Mouse (Mus musculus) small intestine, adult 2 months (tissue): Measurements from ENCODE around the gene Srl. TPM values are rescaled to one million over a fixed set of nuclear protein-coding genes. Genes with fewer than 3 reads are reported as not detected.
"Not testable (repeated sequence)": the region's sequence is repeated elsewhere in the genome, so short reads cannot be mapped to it uniquely, and the experiment has no call there.

ENCODE experiments used
- H3K27ac ChIP-seq: fragments of 200-500 bp; 2 replicates; pipeline ENCODE4 v1.5.1; 2012; ENCODE audit warnings: low read depth, low read length, control low read depth, inconsistent platforms; ENCODE audit not compliant: insufficient read depth
- H3K27me3 ChIP-seq: fragments of 200-500 bp; 2 replicates; pipeline ENCODE4 v1.6.1; 2012; ENCODE audit warnings: mild to moderate bottlenecking, moderate library complexity, low read length, inconsistent platforms; ENCODE audit not compliant: control insufficient read depth, insufficient read depth
- H3K36me3 ChIP-seq: fragments of 200-500 bp; 2 replicates; pipeline ENCODE4 v1.6.1; 2012; ENCODE audit warnings: mild to moderate bottlenecking, low read length, control low read depth, inconsistent platforms; ENCODE audit not compliant: control insufficient read depth, insufficient read depth
- H3K4me1 ChIP-seq: fragments of 200-500 bp; 2 replicates; pipeline ENCODE4 v1.6.1; 2012; ENCODE audit warnings: low read length, inconsistent platforms, mixed read lengths; ENCODE audit not compliant: control insufficient read depth, insufficient read depth, insufficient read length
- H3K4me3 ChIP-seq: fragments of 200-500 bp; 2 replicates; pipeline ENCODE4 v1.5.1; 2012; ENCODE audit warnings: low read depth, mild to moderate bottlenecking, control low read depth, inconsistent platforms, low read length, moderate library complexity
- CTCF ChIP-seq: fragments of 200-500 bp; IDR thresholded peaks from 2 replicates; pipeline ENCODE4 v1.5.1; 2012; ENCODE audit warnings: low read depth, mild to moderate bottlenecking, control low read depth, inconsistent platforms, low read length, moderate library complexity, mixed read lengths; ENCODE audit not compliant: insufficient replicate concordance, insufficient read length; ENCODE audit errors: extremely low read depth
- POLR2A ChIP-seq: fragments of 200-500 bp; IDR thresholded peaks from 2 replicates; pipeline ENCODE4 v1.6.1; 2012; ENCODE audit warnings: low read depth, mild to moderate bottlenecking, control low read depth, inconsistent platforms, low read length, moderate library complexity
- WGBS: fragments of 180-500 bp; shearing (Covaris S2); methylation state at CpG from one replicate; pipeline ENCODE4 v1.1.7; 2018; 5-methylcytosine and 5-hydroxymethylcytosine counted together
- polyA plus RNA-seq: library from polyadenylated mRNA; depleted of rRNA; stranded (reverse); fragments of >200 nt; gene quantifications from 2 replicates; pipeline ENCODE4 v1.2.3, GENCODE M21; 2012

The Srl gene
- polyA plus RNA-seq, 1 experiment = 0.18 TPM

- TF ChIP-seq CTCF (no peak), POLR2A (no peak)
- Histone ChIP-seq H3K27me3 (no peaks in the 10 kb centered on the region), H3K27ac (peak overlapping the region; percentile 31; the same call in 1 of the 2 replicates), H3K4me3 (no peak overlapping the region), H3K36me3 (no peaks in the 10 kb centered on the region), H3K4me1 (peaks cover 7% of the 10 kb centered on the region; the same call in 1 of the 2 replicates)
- WGBS = 67% methylated on average over 3 of the region's 3 CpGs
Observed at GRCm38 (mm10) chr16:4583807-4584206, 42.2 kb upstream of the Srl start.

- not testable (repeated sequence) for H3K27me3 ChIP-seq, H3K27ac ChIP-seq, H3K36me3 ChIP-seq, H3K4me1 ChIP-seq, H3K4me3 ChIP-seq
- WGBS = 81% methylated on average over 4 of the region's 4 CpGs
Observed at GRCm38 (mm10) chr16:4581179-4581578, 39.6 kb upstream of the Srl start.

GRCm38 (mm10) chr16:4578630-4579029 is 37.0 kb upstream of the Srl start:
- Histone ChIP-seq H3K4me3 (no peak overlapping the region), H3K27ac (no peak overlapping the region), H3K4me1 (no peaks in the 10 kb centered on the region), H3K36me3 (no peaks in the 10 kb centered on the region), H3K27me3 (no peaks in the 10 kb centered on the region)
- no peak for TF ChIP-seq POLR2A
- no peak for TF ChIP-seq CTCF
- 54% methylated on average over 7 of the region's 7 CpGs for WGBS

GRCm38 (mm10) chr16:4576873-4577272 is 35.3 kb upstream of the Srl start:
- no peak overlapping the region for H3K27ac ChIP-seq
- no peak for TF ChIP-seq POLR2A
- TF ChIP-seq CTCF = no peak
- no peaks in the 10 kb centered on the region for H3K27me3 ChIP-seq
- H3K36me3 ChIP-seq = no peaks in the 10 kb centered on the region
- no peaks in the 10 kb centered on the region for H3K4me1 ChIP-seq
- H3K4me3 ChIP-seq = no peak overlapping the region
- WGBS = 79% methylated on average over 2 of the region's 2 CpGs

GRCm38 (mm10) chr16:4576038-4576437 is 34.4 kb upstream of the Srl start:
- 59% methylated on average over 2 of the region's 2 CpGs for WGBS

GRCm38 (mm10) chr16:4570737-4571136 is 29.1 kb upstream of the Srl start:
- 83% methylated on average over 4 of the region's 4 CpGs for WGBS
- H3K27me3 ChIP-seq = no peaks in the 10 kb centered on the region
- no peak overlapping the region for H3K27ac ChIP-seq
- TF ChIP-seq POLR2A = no peak
- no peak for TF ChIP-seq CTCF
- no peak overlapping the region for H3K4me3 ChIP-seq
- no peaks in the 10 kb centered on the region for H3K36me3 ChIP-seq
- no peaks in the 10 kb centered on the region; the same call in 1 of the 2 replicates for H3K4me1 ChIP-seq

More at GRCm38 (mm10) chr16:4576038-4576437, 34.4 kb upstream of the Srl start:
- Histone ChIP-seq H3K4me3 (no peak overlapping the region), H3K27me3 (no peaks in the 10 kb centered on the region), H3K4me1 (no peaks in the 10 kb centered on the region), H3K36me3 (no peaks in the 10 kb centered on the region), H3K27ac (no peak overlapping the region)
- no peak for TF ChIP-seq POLR2A
- TF ChIP-seq CTCF = no peak

- WGBS = 23% methylated on average over 4 of the region's 4 CpGs
- Histone ChIP-seq H3K27me3 (no peaks in the 10 kb centered on the region), H3K27ac (no peak overlapping the region), H3K4me1 (no peaks in the 10 kb centered on the region; the same call in 1 of the 2 replicates), H3K4me3 (no peak overlapping the region), H3K36me3 (no peaks in the 10 kb centered on the region)
- TF ChIP-seq POLR2A (no peak), CTCF (peak; percentile 93; the same call in 1 of the 2 replicates)
Observed at GRCm38 (mm10) chr16:4567912-4568311, 26.3 kb upstream of the Srl start.

GRCm38 (mm10) chr16:4560145-4560952 is 18.7 kb upstream of the Srl start:
- TF ChIP-seq CTCF = peak; percentile 74; the same call in 1 of the 2 replicates
- 0 out of 2 replicates have a peak, but pooled peaks have one; percentile 11 for TF ChIP-seq POLR2A
- H3K36me3 ChIP-seq = no peaks in the 10 kb centered on the region
- WGBS = 1% methylated on average over 43 of the region's 43 CpGs
- peak overlapping the region; percentile 71 for H3K27ac ChIP-seq
- peak overlapping the region; percentile 82 for H3K4me3 ChIP-seq
- H3K27me3 ChIP-seq = no peaks in the 10 kb centered on the region
- peaks cover 7% of the 10 kb centered on the region for H3K4me1 ChIP-seq
